13 mouse cellular contexts compared by ENCODE assay signal in genomic region chr16:21881582-21882259, GRCm38 (mm10).
DNase-seq lines count a peak whose midpoint lies in the region; ATAC-seq and TF ChIP-seq lines count a peak whose summit lies in the region.
"Had no signal": no experiment of that assay in that cellular context is flagged by ENCODE, and none has a peak within 500 bp of the region (broad histone marks: within the 10 kb centered on the region; RNA-seq: fewer than 3 reads in every experiment).

No protein-coding gene starts in this region.

- no peak for TF ChIP-seq CTCF in left cerebral cortex, adult 2 months (IDR thresholded peaks at IDR 0.05)

- H3K9me3 ChIP-seq in hindbrain, embryonic 12.5 days (replicated peaks): no peaks in the 10 kb centered on the region
- H3K9me3 ChIP-seq in neural tube, embryonic 14.5 days (ENCODE audit: control insufficient read depth, low read length): no peaks in the 10 kb centered on the region
- H3K9me3 ChIP-seq: embryonic facial prominence, embryonic 12.5 days; liver, embryonic 15.5 days; megakaryocyte, embryonic 14.5 days had no signal

- peaks cover 32% of the 10 kb centered on the region for H3K4me1 ChIP-seq in hindbrain, embryonic 12.5 days
- peaks cover 32% of the 10 kb centered on the region for H3K4me1 ChIP-seq in neural tube, embryonic 14.5 days (ENCODE audit: control insufficient read depth, insufficient read depth, low read length)
- H3K4me1 ChIP-seq: embryonic facial prominence, embryonic 12.5 days; liver, embryonic 15.5 days; megakaryocyte, embryonic 14.5 days had no signal

- peak overlapping the region; percentile 47; the same call in 1 of the 2 replicates for H3K27ac ChIP-seq in left cerebral cortex, adult 2 months
- H3K27ac ChIP-seq in hindbrain, embryonic 12.5 days: peak overlapping the region; percentile 64
- H3K27ac ChIP-seq in neural tube, embryonic 14.5 days (ENCODE audit: low read depth, low read length): peak overlapping the region; percentile 83
- H3K27ac ChIP-seq: embryonic facial prominence, embryonic 12.5 days; liver, embryonic 15.5 days had no signal

- WGBS in hindbrain, embryonic 12.5 days: 62% methylated on average over 7 of the region's 7 CpGs
- WGBS in neural tube, embryonic 14.5 days: 47% methylated on average over 7 of the region's 7 CpGs

- H3K4me3 ChIP-seq in left cerebral cortex, adult 2 months: no peak overlapping the region
- H3K4me3 ChIP-seq in hindbrain, embryonic 12.5 days: no peak overlapping the region
- no peak overlapping the region for H3K4me3 ChIP-seq in neural tube, embryonic 14.5 days (ENCODE audit: low read depth, low read length)
- H3K4me3 ChIP-seq: embryonic facial prominence, embryonic 12.5 days; liver, embryonic 15.5 days; megakaryocyte, embryonic 14.5 days had no signal

- H3K9ac ChIP-seq in hindbrain, embryonic 12.5 days: no peak overlapping the region
- H3K9ac ChIP-seq in neural tube, embryonic 14.5 days (replicated peaks; ENCODE audit: low read depth, low read length): 0 out of 2 replicates have a peak overlapping the region, but pooled peaks have one; percentile 3
- H3K9ac ChIP-seq: embryonic facial prominence, embryonic 12.5 days; liver, embryonic 15.5 days had no signal

- DNase-seq in left cerebral cortex, adult 2 months (ENCODE audit: extremely low spot score in 1 of 2, low spot score in 2 of 2): no peak
- no peak for DNase-seq in left cerebral cortex, adult 18-20 months (ENCODE audit: low spot score in 2 of 2)
- peak; percentile 40 to 50 for DNase-seq in cerebellum, postnatal 14 days
- DNase-seq in lung, postnatal 36 days: no peak
- DNase-seq in thymus, adult 18-20 months: no peak
- DNase-seq: kidney, postnatal 4 days; thymus, postnatal 36 days had no signal

- intact Hi-C loops in left cerebral cortex, adult 2 months (cut with DNase I): no loop called here

- H3K4me2 ChIP-seq in hindbrain, embryonic 12.5 days (replicated peaks): no peak overlapping the region
- no peak overlapping the region for H3K4me2 ChIP-seq in neural tube, embryonic 14.5 days (ENCODE audit: low read depth, low read length)
- H3K4me2 ChIP-seq: embryonic facial prominence, embryonic 12.5 days; liver, embryonic 15.5 days had no signal

- H3K36me3 ChIP-seq in hindbrain, embryonic 12.5 days: no peaks in the 10 kb centered on the region
- H3K36me3 ChIP-seq in neural tube, embryonic 14.5 days (ENCODE audit: control insufficient read depth, insufficient read depth, low read length): no peaks in the 10 kb centered on the region
- H3K36me3 ChIP-seq: embryonic facial prominence, embryonic 12.5 days; liver, embryonic 15.5 days had no signal

- peak; percentile 55; the same call in 1 of the 2 replicates for ATAC-seq in hindbrain, embryonic 12.5 days (ENCODE audit: low FRiP score)
- ATAC-seq in neural tube, embryonic 14.5 days (ENCODE audit: low read depth): 0 out of 2 replicates have a peak, but pooled peaks have one; percentile 9
- ATAC-seq: intestine, embryonic 16.5 days had no signal

- no peaks in the 10 kb centered on the region for H3K27me3 ChIP-seq in hindbrain, embryonic 12.5 days
- H3K27me3 ChIP-seq in neural tube, embryonic 14.5 days (ENCODE audit: control insufficient read depth, insufficient read depth, low read length): no peaks in the 10 kb centered on the region
- H3K27me3 ChIP-seq: embryonic facial prominence, embryonic 12.5 days; liver, embryonic 15.5 days had no signal

Comparison
In these comparisons a context has a peak if more than half of its experiments do, and no peak if none do; other contexts are left out.
1. DNase-seq: peak in cerebellum, postnatal 14 days (2 of 2); none in left cerebral cortex, adult 2 months (0 of 2), left cerebral cortex, adult 18-20 months (0 of 2), lung, postnatal 36 days (single experiment) and thymus, adult 18-20 months (0 of 2).
2. Peak in every context shown above with its lines, with median percentiles within 50 percentile points of each other: H3K27ac ChIP-seq.